Mouse (Mus musculus): Measurements from ENCODE around the gene Nuak2.
A peak's percentile ranks its signal among the peaks of the same experiment; 100 is the strongest.

The Nuak2 gene

GRCm38 (mm10) chr1:132315889-132316624 is at the start of gene Nuak2:
Gene Nuak2 (plus strand): TSS chr1:132316126.
- peak; percentile 98 for DNase-seq (ENCODE audit: low read depth, low spot score)

- peak; percentile 60 for DNase-seq (ENCODE audit: low read depth, low spot score)
These were observed 49.0 kb upstream of the Nuak2 start for GRCm38 (mm10) chr1:132266791-132267557.

- no peak for DNase-seq (ENCODE audit: low read depth, low spot score)
These were observed 48.0 kb upstream of the Nuak2 start for GRCm38 (mm10) chr1:132267959-132268358.

- DNase-seq (ENCODE audit: low read depth, low spot score): peak; percentile 72
These were observed 47.4 kb upstream of the Nuak2 start for GRCm38 (mm10) chr1:132268418-132269060.

- peak; percentile 84 for DNase-seq (ENCODE audit: low read depth, low spot score)
These were observed 44.7 kb upstream of the Nuak2 start for GRCm38 (mm10) chr1:132271237-132271636.

- no peak for DNase-seq (ENCODE audit: low read depth, low spot score)
These were observed 39.2 kb upstream of the Nuak2 start for GRCm38 (mm10) chr1:132276694-132277093.

GRCm38 (mm10) chr1:132277124-132277523 is 38.8 kb upstream of the Nuak2 start:
- DNase-seq (ENCODE audit: low read depth, low spot score): no peak

GRCm38 (mm10) chr1:132280636-132281035 is 35.3 kb upstream of the Nuak2 start:
- peak; percentile 81 for DNase-seq (ENCODE audit: low read depth, low spot score)

- DNase-seq (ENCODE audit: low read depth, low spot score): peak; percentile 96
These were observed 34.3 kb upstream of the Nuak2 start for GRCm38 (mm10) chr1:132281523-132282176.

- DNase-seq (ENCODE audit: low read depth, low spot score): no peak
These were observed 33.8 kb upstream of the Nuak2 start for GRCm38 (mm10) chr1:132282177-132282536.

GRCm38 (mm10) chr1:132283018-132283417 is 32.9 kb upstream of the Nuak2 start:
- no peak for DNase-seq (ENCODE audit: low read depth, low spot score)

- DNase-seq (ENCODE audit: low read depth, low spot score): no peak
These were observed 29.2 kb upstream of the Nuak2 start for GRCm38 (mm10) chr1:132286735-132287134.

- DNase-seq (ENCODE audit: low read depth, low spot score): no peak
These were observed 28.5 kb upstream of the Nuak2 start for GRCm38 (mm10) chr1:132287445-132287844.

GRCm38 (mm10) chr1:132287991-132288451 is 27.9 kb upstream of the Nuak2 start:
- DNase-seq (ENCODE audit: low read depth, low spot score): peak; percentile 94

GRCm38 (mm10) chr1:132289965-132290364 is 26.0 kb upstream of the Nuak2 start:
- no peak for DNase-seq (ENCODE audit: low read depth, low spot score)

- peak; percentile 88 for DNase-seq (ENCODE audit: low read depth, low spot score)
These were observed 24.8 kb upstream of the Nuak2 start for GRCm38 (mm10) chr1:132290921-132291675.

- peak; percentile 79 for DNase-seq (ENCODE audit: low read depth, low spot score)
These were observed 24.2 kb upstream of the Nuak2 start for GRCm38 (mm10) chr1:132291706-132292105.

- peak; percentile 92 for DNase-seq (ENCODE audit: low read depth, low spot score)
These were observed 23.4 kb upstream of the Nuak2 start for GRCm38 (mm10) chr1:132292318-132293129.

- peak; percentile 60 for DNase-seq (ENCODE audit: low read depth, low spot score)
These were observed 20.4 kb upstream of the Nuak2 start for GRCm38 (mm10) chr1:132295506-132295905.

GRCm38 (mm10) chr1:132296051-132296450 is 19.9 kb upstream of the Nuak2 start:
- peak; percentile 35 for DNase-seq (ENCODE audit: low read depth, low spot score)
